Mouse (Mus musculus): Measurements from ENCODE around the gene Hoxb2. TPM values are rescaled to one million over a fixed set of nuclear protein-coding genes. Genes with fewer than 3 reads are reported as not detected.

Gene Hoxb2
- polyA plus RNA-seq, 1 experiment from 2014 or later: 42.3 TPM

DNA sequence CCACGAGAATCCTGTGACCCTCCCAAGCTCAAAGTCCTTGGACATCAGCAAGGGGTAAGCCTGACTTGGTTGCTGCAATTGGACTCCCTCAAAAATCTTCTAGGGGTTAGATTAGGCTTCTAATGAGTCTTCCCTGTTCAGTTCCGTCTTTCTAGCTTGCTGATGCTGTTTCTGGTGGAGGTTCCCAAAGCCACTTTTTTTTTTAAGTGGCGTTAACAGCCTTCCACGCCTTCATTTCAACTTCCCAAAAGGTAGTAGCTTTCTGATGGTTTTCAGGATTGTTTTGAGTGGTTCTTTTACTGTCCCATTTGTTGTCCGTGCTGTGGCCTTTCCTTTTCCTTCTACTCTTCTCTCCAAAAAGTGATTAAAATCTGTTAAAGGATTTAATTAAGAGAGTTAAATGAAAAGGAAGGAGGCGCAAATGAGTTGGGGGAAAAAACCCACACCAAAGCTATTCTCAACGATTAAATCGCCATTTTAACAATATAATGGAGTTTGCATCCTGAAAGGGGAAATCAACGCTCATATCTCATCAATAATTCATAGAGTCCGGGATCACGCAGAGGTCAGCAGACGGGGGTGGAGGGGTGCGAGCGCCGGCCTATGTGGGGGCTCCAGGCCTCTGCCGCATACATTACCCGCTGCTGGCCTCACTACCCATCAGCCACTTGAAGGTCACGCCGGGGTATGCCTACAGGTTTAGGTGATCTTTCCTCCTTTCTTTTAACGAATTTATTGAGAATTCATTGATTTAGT is 40.0 kb upstream of the Hoxb2 start:
- H3K27me3 ChIP-seq (ENCODE audit: insufficient read depth, low read length): no peaks in the 10 kb centered on the region
- H3K4me1 ChIP-seq (replicated peaks; ENCODE audit: insufficient read depth, low read length): peaks cover 33% of the 10 kb centered on the region
- peak overlapping the region; percentile 83 for H3K4me3 ChIP-seq (replicated peaks; ENCODE audit: low read depth, low read length)
- DNase-seq (ENCODE audit: low spot score): no peak
- H3K4me2 ChIP-seq (ENCODE audit: low read length): peak overlapping the region; percentile 96
- TF ChIP-seq CTCF (IDR thresholded peaks at IDR 0.05; ENCODE audit: low read depth): no peak
- no peaks in the 10 kb centered on the region for H3K9me3 ChIP-seq (replicated peaks; ENCODE audit: low read length)
- peak overlapping the region; percentile 99 for H3K27ac ChIP-seq
- no peaks in the 10 kb centered on the region for H3K36me3 ChIP-seq (ENCODE audit: insufficient read depth, low read length)
- WGBS: 13% methylated on average over 20 of the region's 20 CpGs
- ATAC-seq (replicated peaks; ENCODE audit: low FRiP score, low read depth): no peak
- H3K9ac ChIP-seq (ENCODE audit: low read depth, low read length): peak overlapping the region; percentile 98

DNA sequence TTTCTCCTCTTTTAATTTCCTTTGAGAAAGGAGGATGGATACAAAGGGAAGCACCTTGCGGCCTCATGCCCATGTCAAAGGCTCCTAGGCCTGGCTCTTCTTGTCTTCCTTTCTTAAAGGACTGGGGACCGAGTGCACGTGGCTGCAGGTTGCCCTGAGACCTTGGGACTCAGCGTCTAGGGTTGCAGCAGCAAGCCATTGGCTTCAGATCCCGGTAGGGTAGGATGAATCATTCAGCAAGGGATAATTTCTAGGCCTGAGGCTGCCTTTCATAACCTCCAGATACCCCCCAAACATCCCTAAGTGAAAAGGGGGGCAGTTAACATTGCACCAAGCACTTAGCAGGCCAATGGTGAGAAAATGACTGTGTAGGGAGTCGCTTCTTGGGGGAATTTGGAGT is 39.2 kb upstream of the Hoxb2 start:
- H3K27ac ChIP-seq: peak overlapping the region; percentile 99
- WGBS: 9% methylated on average over 6 of the region's 6 CpGs
- peaks cover 32% of the 10 kb centered on the region for H3K4me1 ChIP-seq (replicated peaks; ENCODE audit: insufficient read depth, low read length)
- H3K4me3 ChIP-seq (replicated peaks; ENCODE audit: low read depth, low read length): peak overlapping the region; percentile 83
- no peaks in the 10 kb centered on the region for H3K36me3 ChIP-seq (ENCODE audit: insufficient read depth, low read length)
- H3K9me3 ChIP-seq (replicated peaks; ENCODE audit: low read length): no peaks in the 10 kb centered on the region
- H3K9ac ChIP-seq (ENCODE audit: low read depth, low read length): peak overlapping the region; percentile 98
- ATAC-seq (replicated peaks; ENCODE audit: low FRiP score, low read depth) (no peak), DNase-seq (ENCODE audit: low spot score) (no peak)
- H3K4me2 ChIP-seq (ENCODE audit: low read length): peak overlapping the region; percentile 96
- no peak for TF ChIP-seq CTCF (IDR thresholded peaks at IDR 0.05; ENCODE audit: low read depth)
- H3K27me3 ChIP-seq (ENCODE audit: insufficient read depth, low read length): no peaks in the 10 kb centered on the region

- H3K4me1 ChIP-seq (replicated peaks; ENCODE audit: insufficient read depth, low read length): peaks cover 28% of the 10 kb centered on the region
- peak overlapping the region; percentile 83 for H3K4me3 ChIP-seq (replicated peaks; ENCODE audit: low read depth, low read length)
- peak overlapping the region; percentile 96 for H3K4me2 ChIP-seq (ENCODE audit: low read length)
- ATAC-seq (replicated peaks; ENCODE audit: low FRiP score, low read depth) (peak; percentile 54), DNase-seq (ENCODE audit: low spot score) (peak; percentile 95)
- WGBS: 4% methylated on average over 31 of the region's 31 CpGs
- H3K27ac ChIP-seq: peak overlapping the region; percentile 99
- no peaks in the 10 kb centered on the region for H3K27me3 ChIP-seq (ENCODE audit: insufficient read depth, low read length)
- peak; percentile 78 for TF ChIP-seq CTCF (IDR thresholded peaks at IDR 0.05; ENCODE audit: low read depth)
- no peaks in the 10 kb centered on the region for H3K36me3 ChIP-seq (ENCODE audit: insufficient read depth, low read length)
- H3K9me3 ChIP-seq (replicated peaks; ENCODE audit: low read length): no peaks in the 10 kb centered on the region
- peak overlapping the region; percentile 98 for H3K9ac ChIP-seq (ENCODE audit: low read depth, low read length)
Observed at GRCm38 (mm10) chr11:96311520-96312417, 38.6 kb upstream of the Hoxb2 start.

- ATAC-seq (replicated peaks; ENCODE audit: low FRiP score, low read depth): no peak
- 37% methylated on average over 2 of the region's 2 CpGs for WGBS
- peak overlapping the region; percentile 98 for H3K9ac ChIP-seq (ENCODE audit: low read depth, low read length)
- H3K9me3 ChIP-seq (replicated peaks; ENCODE audit: low read length): no peaks in the 10 kb centered on the region
- H3K4me3 ChIP-seq (replicated peaks; ENCODE audit: low read depth, low read length): peak overlapping the region; percentile 83
- no peaks in the 10 kb centered on the region for H3K27me3 ChIP-seq (ENCODE audit: insufficient read depth, low read length)
- no peaks in the 10 kb centered on the region for H3K36me3 ChIP-seq (ENCODE audit: insufficient read depth, low read length)
- H3K4me1 ChIP-seq (replicated peaks; ENCODE audit: insufficient read depth, low read length): peaks cover 33% of the 10 kb centered on the region
- DNase-seq (ENCODE audit: low spot score): no peak
- H3K4me2 ChIP-seq (ENCODE audit: low read length): peak overlapping the region; percentile 96
- TF ChIP-seq CTCF (IDR thresholded peaks at IDR 0.05; ENCODE audit: low read depth): no peak
- peak overlapping the region; percentile 99 for H3K27ac ChIP-seq
Observed at GRCm38 (mm10) chr11:96313134-96313533, 37.2 kb upstream of the Hoxb2 start.

DNA sequence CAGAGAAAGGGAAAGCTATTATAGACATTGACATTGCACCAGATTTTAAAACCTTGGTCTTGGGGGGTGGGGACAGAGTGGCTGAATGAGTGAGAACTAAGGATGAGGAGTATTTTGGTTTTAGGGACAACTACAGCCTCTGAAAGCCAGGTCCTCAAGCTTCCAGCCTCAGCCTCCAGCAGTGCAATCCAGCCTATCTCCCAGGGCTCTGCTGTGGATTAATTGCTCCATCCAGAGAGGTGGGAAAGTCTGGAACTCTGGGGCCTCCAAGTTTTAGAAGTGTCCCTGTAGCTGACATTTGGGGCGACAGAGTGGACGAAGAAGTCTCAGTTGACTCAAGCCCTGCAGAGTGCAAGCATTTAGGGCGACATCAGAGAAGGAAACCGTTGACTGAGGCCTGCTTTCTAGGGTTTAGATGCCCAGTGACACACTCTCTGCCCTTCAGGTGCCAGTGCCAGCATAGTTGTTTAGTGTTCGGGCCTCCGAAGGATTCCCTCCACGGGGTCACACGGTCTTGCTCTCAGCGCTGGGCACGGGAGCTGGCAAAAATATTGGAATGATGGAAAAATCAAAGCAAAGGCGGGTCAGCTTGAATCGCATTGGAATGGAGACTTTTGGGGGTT is 36.4 kb upstream of the Hoxb2 start:
- ATAC-seq (replicated peaks; ENCODE audit: low FRiP score, low read depth): no peak
- DNase-seq (ENCODE audit: low spot score): no peak

More for the DNA sequence above, 36.4 kb upstream of the Hoxb2 start:
- Histone ChIP-seq H3K27ac (peak overlapping the region; percentile 99), H3K27me3 (ENCODE audit: insufficient read depth, low read length) (no peaks in the 10 kb centered on the region), H3K9ac (ENCODE audit: low read depth, low read length) (peak overlapping the region; percentile 98), H3K4me3 (replicated peaks; ENCODE audit: low read depth, low read length) (peak overlapping the region; percentile 83), H3K4me1 (replicated peaks; ENCODE audit: insufficient read depth, low read length) (peaks cover 30% of the 10 kb centered on the region), H3K4me2 (ENCODE audit: low read length) (peak overlapping the region; percentile 96), H3K9me3 (replicated peaks; ENCODE audit: low read length) (no peaks in the 10 kb centered on the region), H3K36me3 (ENCODE audit: insufficient read depth, low read length) (no peaks in the 10 kb centered on the region)
- 11% methylated on average over 12 of the region's 12 CpGs for WGBS
- TF ChIP-seq CTCF (IDR thresholded peaks at IDR 0.05; ENCODE audit: low read depth): no peak
